Mouse (Mus musculus): ENCODE results near the gene Wwc2. TPM values are rescaled to one million over a fixed set of nuclear protein-coding genes. Genes with fewer than 3 reads are reported as not detected.

Gene Wwc2
- polyA plus RNA-seq, 1 experiment from 2014 or later: 16.7 TPM

DNA sequence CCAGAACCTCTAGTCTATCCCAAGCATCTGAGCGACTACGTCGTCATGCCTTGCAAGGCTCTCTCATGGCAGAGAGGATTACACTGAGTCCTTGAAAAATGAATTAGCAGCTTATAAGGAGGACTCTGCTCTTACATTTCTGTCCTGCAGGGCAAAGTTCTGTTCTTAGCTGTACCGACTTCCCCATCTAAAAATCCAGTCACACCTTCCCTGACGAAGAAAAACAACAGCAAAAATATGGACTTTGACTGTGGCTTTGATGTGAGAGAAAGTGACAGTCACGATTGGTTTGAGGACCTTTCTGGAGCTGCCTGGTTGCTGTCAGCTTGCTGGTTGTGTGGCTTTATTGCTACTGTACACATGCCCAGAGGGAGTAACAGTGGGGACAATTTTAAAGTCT, 211.1 kb downstream of the Wwc2 start:
- Histone ChIP-seq H3K9me3 (ENCODE audit: low read length) (no peaks in the 10 kb centered on the region), H3K4me2 (replicated peaks; ENCODE audit: low read depth, low read length) (no peak overlapping the region), H3K36me3 (ENCODE audit: insufficient read depth, low read length) (no peaks in the 10 kb centered on the region), H3K4me1 (ENCODE audit: insufficient read depth, low read length) (no peaks in the 10 kb centered on the region), H3K4me3 (ENCODE audit: low read length) (no peak overlapping the region), H3K9ac (replicated peaks; ENCODE audit: low read length) (no peak overlapping the region), H3K27ac (ENCODE audit: low read length) (no peak overlapping the region), H3K27me3 (ENCODE audit: insufficient read depth, low read length) (no peaks in the 10 kb centered on the region)
- 67% methylated on average over 6 of the region's 6 CpGs for WGBS
- ATAC-seq (ENCODE audit: low FRiP score, low TSS enrichment): no peak

- Histone ChIP-seq H3K27ac (ENCODE audit: low read length) (no peak overlapping the region), H3K36me3 (ENCODE audit: insufficient read depth, low read length) (no peaks in the 10 kb centered on the region), H3K4me3 (ENCODE audit: low read length) (no peak overlapping the region), H3K27me3 (ENCODE audit: insufficient read depth, low read length) (no peaks in the 10 kb centered on the region), H3K9ac (replicated peaks; ENCODE audit: low read length) (no peak overlapping the region), H3K9me3 (ENCODE audit: low read length) (no peaks in the 10 kb centered on the region), H3K4me2 (replicated peaks; ENCODE audit: low read depth, low read length) (no peak overlapping the region), H3K4me1 (ENCODE audit: insufficient read depth, low read length) (no peaks in the 10 kb centered on the region)
- no peak for ATAC-seq (ENCODE audit: low FRiP score, low TSS enrichment)
- 95% methylated on average over 7 of the region's 7 CpGs for WGBS
Measured at GRCm38 (mm10) chr8:47777415-47777814, 213.3 kb downstream of the Wwc2 start.

Other genes with a start within 250 kb of the Wwc2 start
- not detected in 2 replicates for gene Cldn24, start 168.8 kb downstream of the Wwc2 start, polyA plus RNA-seq (2015; fragmentation: Nextera tagmentation; extraction: Ambion mirVana)
- not detected in 2 replicates for gene Cldn22, start 166.4 kb downstream of the Wwc2 start, polyA plus RNA-seq (2015; fragmentation: Nextera tagmentation; extraction: Ambion mirVana)
- gene Dctd, start 108.2 kb upstream of the Wwc2 start, polyA plus RNA-seq (2015; fragmentation: Nextera tagmentation; extraction: Ambion mirVana): 37.1 and 38.8 TPM in 2 replicates